ENCODE assay signal across 20 mouse cellular contexts in genomic region chr13:62263392-62263791, GRCm38 (mm10).
DNase-seq lines count a peak whose midpoint lies in the region; TF ChIP-seq lines count a peak whose summit lies in the region.
"Had no signal": no experiment of that assay in that cellular context is flagged by ENCODE, and none has a peak within 500 bp of the region (broad histone marks: within the 10 kb centered on the region; RNA-seq: fewer than 3 reads in every experiment).

No protein-coding gene starts in this region.

- DNase-seq in ES-E14 (ENCODE audit: low read depth, low spot score) (no peak), ZHBTc4 (ENCODE audit: low read depth, low spot score) (peak; percentile 84)
- DNase-seq in ovary, adult 18-20 months (ENCODE audit: low spot score), result no peak
- no peak for DNase-seq in layer of hippocampus, adult 9-10 months (ENCODE audit: low spot score)
- DNase-seq in layer of hippocampus, adult 11-12 months (ENCODE audit: low spot score), result no peak
- DNase-seq: adrenal gland, adult 2 months; adrenal gland, postnatal 10 days; adrenal gland, postnatal 25 days; cerebellum, adult 11 months; cerebellum, adult 2 months; cerebellum, adult 9-10 months; cerebellum, postnatal 10 days; cerebellum, postnatal 25 days; forebrain, postnatal 0 days had no signal

- H3K4me1 ChIP-seq in E14TG2a.4 (replicated peaks; ENCODE audit: low read depth, low read length) (peaks cover 25% of the 10 kb centered on the region), ES-Bruce4 (ENCODE audit: control insufficient read depth, insufficient read depth, low read length) (no peaks in the 10 kb centered on the region), ES-E14 (ENCODE audit: control insufficient read depth in 2 of 2, insufficient read depth in 2 of 2, low read length in 2 of 2, poor library complexity in 1 of 2) (peaks cover 1 to 3% of the 10 kb centered on the region in 2 experiments; a peak in 2 of 4 replicates)
- H3K4me1 ChIP-seq: embryonic facial prominence, embryonic 10.5 days; embryonic facial prominence, embryonic 12.5 days; forebrain, embryonic 13.5 days; forebrain, embryonic 15.5 days had no signal

- H3K27ac ChIP-seq in ES-Bruce4 (ENCODE audit: insufficient read depth, low read length) (no peak overlapping the region), ES-E14 (ENCODE audit: insufficient read depth, low read depth, low read length, poor library complexity, severe bottlenecking) (peak overlapping the region; percentile 37; the same call in 1 of the 2 replicates)
- H3K27ac ChIP-seq: embryonic facial prominence, embryonic 10.5 days; embryonic facial prominence, embryonic 12.5 days; forebrain, embryonic 13.5 days; forebrain, embryonic 15.5 days had no signal

- H3K36me3 ChIP-seq in E14TG2a.4 (ENCODE audit: insufficient read depth, low read length) (no peaks in the 10 kb centered on the region), ES-Bruce4 (ENCODE audit: control insufficient read depth, insufficient read depth, low read length, poor library complexity, severe bottlenecking) (no peaks in the 10 kb centered on the region), ES-E14 (ENCODE audit: control insufficient read depth, insufficient read depth, low read length, poor library complexity, severe bottlenecking) (no peaks in the 10 kb centered on the region)
- H3K36me3 ChIP-seq: embryonic facial prominence, embryonic 10.5 days; embryonic facial prominence, embryonic 12.5 days; forebrain, embryonic 15.5 days had no signal

- TF ChIP-seq CTCF in E14TG2a.4 (conservative IDR thresholded peaks at IDR 0.05; ENCODE audit: low read length), result no peak
- TF ChIP-seq CTCF in ES-Bruce4 (IDR thresholded peaks at IDR 0.05; ENCODE audit: low read depth, low read length), result no peak

- H3K4me3 ChIP-seq in E14TG2a.4 (replicated peaks; ENCODE audit: low read length) (peak overlapping the region; percentile 82), ES-Bruce4 (ENCODE audit: low read depth, low read length) (peak overlapping the region; percentile 98), ES-E14 (ENCODE audit: insufficient read depth in 1 of 2, low read depth in 1 of 2, low read length in 2 of 2, poor library complexity in 1 of 2, severe bottlenecking in 1 of 2) (peak overlapping the region; percentile 88 to 91)
- H3K4me3 ChIP-seq: embryonic facial prominence, embryonic 10.5 days; embryonic facial prominence, embryonic 12.5 days; forebrain, embryonic 13.5 days; forebrain, embryonic 15.5 days had no signal

- in situ Hi-C loops in ES-E14 (cut with MboI; ENCODE audit: low sequenced_read_pairs in 2 of 2, unreplicated experiment in 2 of 2), result no loop called here

- no peak for TF ChIP-seq POLR2A in ES-Bruce4 (IDR thresholded peaks at IDR 0.05; ENCODE audit: insufficient read depth, low read length)

- H3K9me3 ChIP-seq in E14TG2a.4 (ENCODE audit: low read length) (no peaks in the 10 kb centered on the region; the same call in 1 of the 2 replicates), ES-Bruce4 (replicated peaks; ENCODE audit: control insufficient read depth, insufficient read depth, low read length, poor library complexity, severe bottlenecking) (no peaks in the 10 kb centered on the region), ES-E14 (ENCODE audit: control insufficient read depth, insufficient read depth, low read depth, low read length) (no peaks in the 10 kb centered on the region)

- H3K9ac ChIP-seq in ES-Bruce4 (ENCODE audit: low read depth, poor library complexity, severe bottlenecking), result peak overlapping the region; percentile 73
- H3K9ac ChIP-seq in ES-E14 (ENCODE audit: insufficient read depth, low read depth, low read length, poor library complexity, severe bottlenecking), result peak overlapping the region; percentile 95
- H3K9ac ChIP-seq: embryonic facial prominence, embryonic 12.5 days; forebrain, embryonic 13.5 days; forebrain, embryonic 15.5 days; forebrain, postnatal 0 days had no signal

- no peaks in the 10 kb centered on the region for H3K27me3 ChIP-seq in E14TG2a.4 (ENCODE audit: insufficient read depth, low read length)
- H3K27me3 ChIP-seq in ES-Bruce4 (ENCODE audit: control insufficient read depth, insufficient read depth, low read length, poor library complexity, severe bottlenecking), result no peaks in the 10 kb centered on the region
- H3K27me3 ChIP-seq: embryonic facial prominence, embryonic 12.5 days; forebrain, embryonic 13.5 days; forebrain, embryonic 15.5 days had no signal

- no peak for TF ChIP-seq EP300 in ES-Bruce4 (IDR thresholded peaks at IDR 0.05; ENCODE audit: insufficient read depth, low read depth, low read length)

TF ChIP-seq in ES-E14, 5 proteins besides CTCF, POLR2A, EP300 and RAD21:
- TF ChIP-seq HCFC1 (IDR thresholded peaks at IDR 0.05; ENCODE audit: borderline replicate concordance, insufficient read depth, low read length) (no peak), MAFK (IDR thresholded peaks at IDR 0.05; ENCODE audit: insufficient read depth, low read depth, low read length) (peak; percentile 89), ZC3H11A (IDR thresholded peaks at IDR 0.05; ENCODE audit: borderline replicate concordance, low read depth, low read length) (no peak), CHD2 (IDR thresholded peaks at IDR 0.05; ENCODE audit: low read depth, low read length) (0 out of 2 replicates have a peak, but pooled peaks have one; percentile 44), ZNF384 (IDR thresholded peaks at IDR 0.05; ENCODE audit: low read depth, low read length) (no peak)
